Mouse (Mus musculus): Measurements from ENCODE around the gene Lmbr1l.
A peak's percentile ranks its signal among the peaks of the same experiment; 100 is the strongest.

The Lmbr1l gene

GRCm38 (mm10) chr15:98869342-98870178 is 48.5 kb downstream of the Lmbr1l start:
- peak in 1 of 2 experiments; percentile 70 for DNase-seq (ENCODE audit: low spot score in 2 of 2)

- peak in 1 of 2 experiments; percentile 63 for DNase-seq (ENCODE audit: low spot score in 2 of 2)
Measured at GRCm38 (mm10) chr15:98868346-98869063, 49.5 kb downstream of the Lmbr1l start.

- DNase-seq (ENCODE audit: low spot score in 2 of 2): peak; percentile 63 to 80
Measured at GRCm38 (mm10) chr15:98867321-98867720, 50.7 kb downstream of the Lmbr1l start.

DNA sequence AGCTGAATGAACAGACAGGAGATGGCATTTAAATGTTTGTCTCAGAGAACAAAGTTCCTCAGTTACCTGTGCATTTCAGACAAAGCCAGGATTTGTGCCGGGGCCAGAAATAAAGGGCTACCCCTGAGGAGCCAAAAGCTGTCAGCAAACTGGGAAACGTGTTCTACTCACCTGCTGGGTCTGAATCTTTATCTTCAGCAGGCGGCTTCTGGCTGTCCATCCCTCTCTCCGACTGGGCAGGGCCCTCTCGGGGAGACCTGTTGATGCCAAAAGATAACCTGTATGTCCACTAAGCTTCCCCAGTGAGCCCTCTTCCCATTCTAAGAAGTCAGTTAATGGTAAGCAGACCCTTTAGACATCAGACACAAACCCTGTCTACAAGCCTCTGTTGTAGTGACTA is 51.5 kb downstream of the Lmbr1l start:
- DNase-seq (ENCODE audit: low spot score in 2 of 2): no peak

DNA sequence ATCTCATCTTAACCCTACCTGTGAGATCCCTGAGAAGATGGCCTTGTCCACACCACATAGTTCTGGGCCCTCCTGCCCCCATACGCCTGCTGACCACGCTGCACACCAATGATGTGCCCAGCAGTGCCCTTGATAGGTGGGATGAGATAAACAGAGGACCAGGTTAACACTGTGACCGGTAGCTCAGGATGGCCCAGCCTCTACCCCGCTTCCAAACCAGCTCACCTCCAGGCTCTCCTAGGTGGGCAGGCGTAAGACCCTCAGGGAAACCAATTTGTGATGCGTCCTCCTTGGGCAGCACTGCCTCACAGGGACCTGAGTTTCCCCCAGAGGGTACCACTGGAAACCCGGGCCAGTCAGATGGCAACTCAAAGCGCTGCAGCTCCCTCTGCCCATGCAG is 52.3 kb downstream of the Lmbr1l start:
- DNase-seq (ENCODE audit: low spot score in 2 of 2): peak in 1 of 2 experiments; percentile 58

DNA sequence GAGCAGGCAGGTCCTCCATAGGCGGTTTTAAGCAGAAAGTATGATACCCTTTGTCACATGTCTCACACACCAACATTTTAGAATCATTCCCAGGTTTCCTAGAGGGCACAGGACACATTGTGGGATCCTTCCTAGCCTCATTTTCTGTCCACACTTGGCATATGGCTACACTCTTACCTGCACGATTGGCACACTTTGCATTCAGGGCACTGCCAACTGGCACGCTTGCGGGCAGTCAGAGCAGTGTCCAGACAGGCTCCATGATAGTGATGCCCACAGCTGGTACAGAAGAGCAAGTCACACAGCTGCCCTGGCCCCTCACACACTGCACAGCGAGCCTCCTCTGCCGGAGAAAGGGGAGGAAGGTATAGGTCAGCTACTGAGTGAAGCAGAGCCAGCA is 53.1 kb downstream of the Lmbr1l start:
- no peak for DNase-seq (ENCODE audit: low spot score in 2 of 2)

DNA sequence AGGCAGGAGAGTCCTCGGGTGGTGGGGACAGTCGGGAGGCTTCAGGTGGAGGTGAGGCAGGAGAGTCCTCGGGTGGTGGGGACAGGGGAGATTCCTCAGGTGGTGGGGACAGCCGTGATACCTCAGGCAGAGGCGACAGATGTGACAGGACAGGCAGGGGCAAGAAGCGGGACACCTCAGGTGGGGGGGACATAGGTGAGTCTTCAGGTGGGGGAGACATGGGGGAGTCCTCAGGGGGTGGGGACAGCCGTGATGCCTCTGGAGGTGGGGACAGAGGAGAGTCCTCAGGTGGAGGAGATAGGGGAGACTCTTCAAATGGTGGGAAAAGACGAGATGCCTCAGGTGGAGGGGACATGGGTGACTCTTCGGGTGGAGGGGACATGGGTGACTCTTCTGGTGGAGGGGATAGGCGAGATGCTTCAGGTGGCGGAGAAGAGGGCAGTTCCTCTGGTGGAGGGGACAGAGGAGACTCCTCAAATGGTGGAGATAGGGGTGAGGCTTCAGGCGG is 54.5 kb downstream of the Lmbr1l start:
- DNase-seq (ENCODE audit: low spot score in 2 of 2): no peak

DNA sequence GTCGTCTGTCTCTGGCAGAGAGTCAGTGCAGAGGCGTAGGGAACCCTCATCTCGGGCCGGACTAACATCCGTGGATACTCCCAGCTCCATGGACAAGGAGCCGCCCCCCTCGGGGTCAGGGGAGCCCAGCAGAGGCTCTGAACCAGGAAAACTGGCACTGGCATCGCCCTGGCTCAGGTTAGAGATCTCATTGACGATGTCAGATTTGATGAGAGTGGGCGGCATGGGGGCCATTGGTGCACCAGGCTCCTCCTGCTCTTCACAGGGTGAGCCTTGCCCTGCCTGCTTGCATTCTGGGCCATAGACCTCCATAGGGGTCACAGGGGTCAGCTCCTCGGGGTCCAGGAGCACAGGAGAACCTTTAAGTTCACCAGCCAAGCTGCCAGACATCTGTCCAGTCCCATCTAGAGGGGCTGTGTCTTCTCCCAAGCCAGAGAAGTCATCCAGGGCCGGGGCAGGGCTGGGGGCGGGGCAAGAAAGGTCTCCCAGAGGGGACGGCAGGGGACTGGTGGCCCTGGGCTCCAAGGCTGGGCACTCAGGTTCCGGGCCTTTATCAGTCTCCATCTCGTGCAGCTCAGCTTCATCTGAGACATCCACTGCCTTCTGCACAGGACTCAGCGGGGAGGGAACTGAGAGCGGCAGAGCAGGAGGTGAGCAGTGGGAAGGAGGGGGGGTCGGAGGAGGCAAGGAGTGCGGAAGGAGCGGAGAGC is 56.2 kb downstream of the Lmbr1l start:
- peak in 1 of 2 experiments; percentile 64 for DNase-seq (ENCODE audit: low spot score in 2 of 2)

DNA sequence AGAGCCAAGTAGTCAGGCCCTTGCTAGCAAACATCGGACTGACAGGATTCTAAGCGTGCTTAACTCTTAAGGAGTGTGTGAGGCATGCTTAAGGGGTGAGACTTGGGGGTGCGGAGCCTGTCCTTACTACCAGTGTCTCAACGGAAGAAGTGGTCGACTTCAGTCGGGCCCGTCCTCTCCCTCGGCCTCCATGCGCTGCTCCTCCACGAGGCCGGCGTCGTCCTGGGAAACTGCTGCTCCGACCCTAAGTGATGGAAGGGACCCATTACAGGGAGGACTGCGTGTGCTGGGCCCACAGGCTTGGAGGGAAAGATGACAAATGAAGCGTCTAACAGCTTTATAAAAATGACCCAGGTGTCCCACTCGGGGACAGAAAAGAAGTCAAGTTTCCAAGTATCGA is 57.1 kb downstream of the Lmbr1l start:
- peak in 1 of 2 experiments; percentile 58 for DNase-seq (ENCODE audit: low spot score in 2 of 2)

- no peak for DNase-seq (ENCODE audit: low spot score in 2 of 2)
Measured at GRCm38 (mm10) chr15:98859319-98860043, 58.5 kb downstream of the Lmbr1l start.

GRCm38 (mm10) chr15:98854214-98854613 is 63.8 kb downstream of the Lmbr1l start:
- DNase-seq (ENCODE audit: low spot score in 2 of 2): no peak

All from spleen, postnatal 4 days (tissue).